Comparison of ENCODE assay signal across 15 mouse cellular contexts in the genomic region with DNA sequence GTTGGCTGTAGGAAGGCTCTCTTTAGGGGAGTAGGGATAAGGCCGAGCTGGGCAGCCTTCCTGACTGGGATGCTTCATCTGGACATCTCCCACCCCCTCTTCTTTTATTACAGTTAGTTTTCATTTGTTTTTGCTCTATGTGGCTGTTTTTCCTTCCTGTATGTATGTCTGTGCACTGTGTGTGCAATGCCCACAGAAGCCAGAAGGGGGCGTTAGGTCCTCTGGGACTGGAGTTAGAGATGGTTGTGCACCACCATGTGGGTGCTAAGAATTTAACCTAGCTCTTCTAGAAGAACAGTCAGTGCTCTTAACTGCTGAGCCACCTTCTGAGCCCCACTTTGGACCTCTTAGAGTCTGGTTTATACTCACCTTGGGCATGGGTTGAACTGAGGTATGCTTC. TPM values are rescaled to one million over a fixed set of nuclear protein-coding genes. Genes with fewer than 3 reads are reported as not detected.
DNase-seq lines count a peak whose midpoint lies in the region; ATAC-seq and TF ChIP-seq lines count a peak whose summit lies in the region.
"Had no signal": no experiment of that assay in that cellular context is flagged by ENCODE, and none has a peak within 500 bp of the region (broad histone marks: within the 10 kb centered on the region; RNA-seq: fewer than 3 reads in every experiment).

No protein-coding gene starts in this region.

- no peak for ATAC-seq in forebrain, postnatal 0 days
- ATAC-seq: forebrain, embryonic 13.5 days; Patski had no signal

- 76% methylated on average over 2 of the region's 2 CpGs for WGBS in forebrain, postnatal 0 days
- WGBS in forebrain, embryonic 10.5 days: 89% methylated on average over 2 of the region's 2 CpGs

- no peak for DNase-seq in forebrain, postnatal 0 days
- no peak for DNase-seq in forebrain, embryonic 10.5 days (ENCODE audit: extremely low spot score, low spot score)
- DNase-seq in layer of hippocampus, adult 2 months (ENCODE audit: low spot score in 2 of 2): no peak
- DNase-seq in layer of hippocampus, postnatal 36 days: no peak
- no peak for DNase-seq in testis, postnatal 10 days (ENCODE audit: low spot score)
- no peak for DNase-seq in frontal cortex, postnatal 10 days (ENCODE audit: low spot score in 2 of 2)
- DNase-seq in layer of hippocampus, adult 9-11 months: no peak
- DNase-seq: adrenal gland, postnatal 36 days; lung, postnatal 10 days; thymus, postnatal 36 days had no signal

- no peaks in the 10 kb centered on the region for H3K36me3 ChIP-seq in forebrain, postnatal 0 days (ENCODE audit: insufficient read depth)
- 0 out of 2 replicates have a peak, but pooled peaks cover 4% of the 10 kb centered on the region for H3K36me3 ChIP-seq in forebrain, embryonic 10.5 days (replicated peaks)
- H3K36me3 ChIP-seq in testis, adult 2 months (ENCODE audit: control insufficient read depth, insufficient read depth, low read length): no peaks in the 10 kb centered on the region

- no peak for TF ChIP-seq POLR2A in testis, adult 2 months (IDR thresholded peaks at IDR 0.05; ENCODE audit: control insufficient read depth, low read depth, low read length)

- H3K4me2 ChIP-seq in forebrain, postnatal 0 days (ENCODE audit: low read depth): no peak overlapping the region
- H3K4me2 ChIP-seq: forebrain, embryonic 13.5 days; heart, embryonic 13.5 days had no signal

- no peak overlapping the region for H3K9ac ChIP-seq in forebrain, postnatal 0 days
- H3K9ac ChIP-seq: forebrain, embryonic 13.5 days; heart, embryonic 13.5 days had no signal

- peaks cover 24% of the 10 kb centered on the region for H3K4me1 ChIP-seq in forebrain, postnatal 0 days (ENCODE audit: insufficient read depth)
- H3K4me1 ChIP-seq in forebrain, embryonic 10.5 days: peaks cover 22% of the 10 kb centered on the region
- peaks cover 19% of the 10 kb centered on the region for H3K4me1 ChIP-seq in testis, adult 2 months (ENCODE audit: control insufficient read depth, insufficient read depth, low read length)

- H3K4me3 ChIP-seq in forebrain, postnatal 0 days (ENCODE audit: low read depth, low read length): no peak overlapping the region
- no peak overlapping the region for H3K4me3 ChIP-seq in forebrain, embryonic 10.5 days
- H3K4me3 ChIP-seq in layer of hippocampus, adult 2 months: no peak overlapping the region
- H3K4me3 ChIP-seq in testis, adult 2 months (ENCODE audit: control insufficient read depth, low read depth, low read length): no peak overlapping the region
- H3K4me3 ChIP-seq: forebrain, embryonic 13.5 days; heart, embryonic 13.5 days; megakaryocyte, embryonic 14.5 days had no signal

- H3K9me3 ChIP-seq in forebrain, postnatal 0 days (ENCODE audit: low read length): no peaks in the 10 kb centered on the region
- H3K9me3 ChIP-seq in forebrain, embryonic 10.5 days: no peaks in the 10 kb centered on the region; the same call in 1 of the 2 replicates
- H3K9me3 ChIP-seq: forebrain, embryonic 13.5 days had no signal

- TF ChIP-seq CTCF in forebrain, postnatal 0 days (IDR thresholded peaks at IDR 0.05; ENCODE audit: low read depth): peak; percentile 38
- peak; percentile 60 for TF ChIP-seq CTCF in layer of hippocampus, adult 2 months (conservative IDR thresholded peaks at IDR 0.05)
- peak; percentile 52; the same call in 1 of the 2 replicates for TF ChIP-seq CTCF in testis, adult 2 months (IDR thresholded peaks at IDR 0.05; ENCODE audit: control insufficient read depth, insufficient read depth, insufficient replicate concordance, low read depth, low read length)

- H3K27me3 ChIP-seq in forebrain, postnatal 0 days (ENCODE audit: insufficient read depth, low read length): no peaks in the 10 kb centered on the region
- H3K27me3 ChIP-seq in forebrain, embryonic 10.5 days (ENCODE audit: poor library complexity, severe bottlenecking): 0 out of 2 replicates have a peak, but pooled peaks cover 1% of the 10 kb centered on the region
- H3K27me3 ChIP-seq in testis, adult 2 months (ENCODE audit: control insufficient read depth, insufficient read depth, low read length): no peaks in the 10 kb centered on the region
- H3K27me3 ChIP-seq: forebrain, embryonic 13.5 days; megakaryocyte, embryonic 14.5 days; Patski had no signal

- H3K27ac ChIP-seq in forebrain, postnatal 0 days (ENCODE audit: low read depth, low read length): no peak overlapping the region
- no peak overlapping the region for H3K27ac ChIP-seq in forebrain, embryonic 10.5 days
- H3K27ac ChIP-seq in layer of hippocampus, adult 2 months: 0 out of 2 replicates have a peak overlapping the region, but pooled peaks have one; percentile 24
- H3K27ac ChIP-seq in testis, adult 2 months (ENCODE audit: control insufficient read depth, insufficient read depth, low read depth, low read length): no peak overlapping the region
- H3K27ac ChIP-seq: forebrain, embryonic 13.5 days; heart, embryonic 13.5 days had no signal

RNA-seq across cellular contexts. Expression of a gene that starts 53.0 kb away (rescaled TPM):
- total RNA-seq in forebrain, postnatal 0 days (2014; rRNA removed): 6.1 and 6.4 TPM in 2 replicates
- 7.0 and 7.5 TPM in 2 replicates for polyA plus RNA-seq in forebrain, postnatal 0 days (2015; fragmentation: Nextera tagmentation; extraction: Ambion mirVana)
- 2.9 and 3.9 TPM in 2 replicates for polyA plus RNA-seq in forebrain, embryonic 10.5 days (2016; fragmentation: Nextera tagmentation; extraction: Ambion mirVana)
- total RNA-seq in layer of hippocampus, adult 2 months (2021): 1 to 10 TPM; 7.0 to 8.6 TPM
- total RNA-seq in layer of hippocampus, postnatal 36 days (2021): 1 to 10 TPM; 6.3 to 8.8 TPM
- 71.5 and 89.3 TPM in 2 replicates for polyA plus RNA-seq in testis, adult 2 months (2012; rRNA removed)
